In the genomic region with DNA sequence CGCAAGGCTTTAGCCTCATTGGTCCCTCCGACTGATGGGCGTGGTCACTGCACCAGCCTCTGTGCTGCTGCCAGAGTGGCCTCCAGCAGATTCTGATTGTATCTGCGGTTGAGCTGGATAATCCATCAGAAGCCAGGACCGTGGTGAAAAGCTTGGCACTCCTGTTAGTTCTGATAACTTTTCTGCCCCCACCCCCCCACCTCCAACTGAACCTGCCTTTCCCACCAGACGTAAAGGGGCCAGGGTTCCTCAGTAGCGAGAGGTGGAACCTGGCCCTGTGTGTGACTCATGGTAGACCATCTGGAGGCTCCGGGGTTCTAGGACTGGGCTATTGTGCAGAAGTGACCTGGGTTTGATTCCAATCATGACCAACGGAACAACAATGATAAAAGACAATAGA, we compare ENCODE assay signal across 16 mouse cellular contexts.
"Had no signal": no experiment of that assay in that cellular context is flagged by ENCODE, and none has a peak within 500 bp of the region (broad histone marks: within the 10 kb centered on the region; RNA-seq: fewer than 3 reads in every experiment).

No protein-coding gene starts in this region.

- H3K36me3 ChIP-seq: neural tube, embryonic 12.5 days; neural tube, embryonic 13.5 days; neural tube, embryonic 15.5 days; stomach, embryonic 15.5 days had no signal

- H3K4me1 ChIP-seq: neural tube, embryonic 12.5 days; neural tube, embryonic 13.5 days; neural tube, embryonic 15.5 days; stomach, embryonic 15.5 days had no signal

- H3K27me3 ChIP-seq: neural tube, embryonic 12.5 days; neural tube, embryonic 13.5 days; neural tube, embryonic 15.5 days; stomach, embryonic 15.5 days had no signal

- H3K4me2 ChIP-seq: neural tube, embryonic 12.5 days; neural tube, embryonic 13.5 days; neural tube, embryonic 15.5 days; stomach, embryonic 15.5 days had no signal

- H3K27ac ChIP-seq: neural tube, embryonic 12.5 days; neural tube, embryonic 13.5 days; neural tube, embryonic 15.5 days; stomach, embryonic 15.5 days had no signal

- DNase-seq: retina, postnatal 1 day; right cerebral cortex, adult 18-20 months; right cerebral cortex, postnatal 14 days; right cerebral cortex, postnatal 25 days; right cerebral cortex, postnatal 4 days; spleen, adult 18-20 months; thymus, adult 18-20 months; thymus, adult 2 months; thymus, postnatal 14 days; thymus, postnatal 25 days; thymus, postnatal 36 days; thymus, postnatal 4 days had no signal

- H3K9ac ChIP-seq: neural tube, embryonic 12.5 days; neural tube, embryonic 13.5 days; neural tube, embryonic 15.5 days; stomach, embryonic 15.5 days had no signal

- H3K9me3 ChIP-seq: neural tube, embryonic 12.5 days; neural tube, embryonic 13.5 days; neural tube, embryonic 15.5 days; stomach, embryonic 15.5 days had no signal

- H3K4me3 ChIP-seq: neural tube, embryonic 12.5 days; neural tube, embryonic 13.5 days; neural tube, embryonic 15.5 days; stomach, embryonic 15.5 days had no signal
